Mouse (Mus musculus): ENCODE measurements around the gene Armc5. TPM values are rescaled to one million over a fixed set of nuclear protein-coding genes. Genes with fewer than 3 reads are reported as not detected.

Gene Armc5
- polyA plus RNA-seq (2012; rRNA removed) (5.2 and 6.1 TPM in 2 replicates), polyA plus RNA-seq (2014; fragmentation: Nextera tagmentation; extraction: Ambion mirVana) (4.6 and 4.9 TPM in 2 replicates)

- peaks cover 5% of the 10 kb centered on the region for H3K36me3 ChIP-seq (replicated peaks; ENCODE audit: control insufficient read depth, insufficient read depth, low read depth)
- peaks cover 9 to 10% of the 10 kb centered on the region in 2 experiments for H3K4me1 ChIP-seq (replicated peaks; ENCODE audit: control insufficient read depth in 2 of 2, insufficient read depth in 2 of 2, low read length in 1 of 2)
- peak within 1 kb of the TSS; percentile 71 to 97 for H3K4me3 ChIP-seq (ENCODE audit: insufficient read depth in 1 of 2, low read depth in 2 of 2, low read length in 2 of 2)
- TF ChIP-seq EP300 (IDR thresholded peaks at IDR 0.05; ENCODE audit: low read depth), result no peak
- TF ChIP-seq CTCF (IDR thresholded peaks at IDR 0.05; ENCODE audit: low read depth), result peak; percentile 94
- WGBS (ENCODE audit: insufficient replicate concordance), result 23% methylated on average over 37 of the region's 37 CpGs
- peak within 1 kb of the TSS; percentile 95 for H3K27ac ChIP-seq
- H3K27me3 ChIP-seq (ENCODE audit: control insufficient read depth, insufficient read depth, low read length), result no peaks in the 10 kb centered on the region
- peak; percentile 47 to 64 (median 54) for DNase-seq (ENCODE audit: low read depth in 3 of 3, low spot score in 3 of 3)
- peak within 1 kb of the TSS; percentile 88 for H3K9ac ChIP-seq (replicated peaks)
- H3K4me2 ChIP-seq (ENCODE audit: low read depth), result peak within 1 kb of the TSS; percentile 74
- peak; percentile 22; the same call in 1 of the 2 replicates for ATAC-seq (ENCODE audit: insufficient read depth)
- H3K9me3 ChIP-seq (ENCODE audit: control insufficient read depth, low read length), result no peaks in the 10 kb centered on the region
Measured at GRCm38 (mm10) chr7:128236856-128237592, at the start of gene Armc5. Armc5 (plus strand) TSS chr7:128237342.

- H3K4me2 ChIP-seq (ENCODE audit: low read depth), result no peak overlapping the region
- no peaks in the 10 kb centered on the region for H3K36me3 ChIP-seq (replicated peaks; ENCODE audit: control insufficient read depth, insufficient read depth, low read depth)
- H3K9me3 ChIP-seq (ENCODE audit: control insufficient read depth, low read length), result no peaks in the 10 kb centered on the region
- no peak overlapping the region for H3K27ac ChIP-seq
- no peak for ATAC-seq (ENCODE audit: insufficient read depth)
- no peaks in the 10 kb centered on the region for H3K4me1 ChIP-seq (replicated peaks; ENCODE audit: control insufficient read depth in 2 of 2, insufficient read depth in 2 of 2, low read length in 1 of 2)
- no peaks in the 10 kb centered on the region for H3K27me3 ChIP-seq (ENCODE audit: control insufficient read depth, insufficient read depth, low read length)
- no peak for DNase-seq (ENCODE audit: low read depth in 3 of 3, low spot score in 3 of 3)
- TF ChIP-seq CTCF (IDR thresholded peaks at IDR 0.05; ENCODE audit: low read depth) (no peak), EP300 (IDR thresholded peaks at IDR 0.05; ENCODE audit: low read depth) (no peak)
- H3K4me3 ChIP-seq (ENCODE audit: insufficient read depth in 1 of 2, low read depth in 2 of 2, low read length in 2 of 2), result no peak overlapping the region
- H3K9ac ChIP-seq (replicated peaks), result no peak overlapping the region
- 68% methylated on average over 9 of the region's 9 CpGs for WGBS (ENCODE audit: insufficient replicate concordance)
Measured at GRCm38 (mm10) chr7:128201607-128202006, 35.5 kb upstream of the Armc5 start.

DNA sequence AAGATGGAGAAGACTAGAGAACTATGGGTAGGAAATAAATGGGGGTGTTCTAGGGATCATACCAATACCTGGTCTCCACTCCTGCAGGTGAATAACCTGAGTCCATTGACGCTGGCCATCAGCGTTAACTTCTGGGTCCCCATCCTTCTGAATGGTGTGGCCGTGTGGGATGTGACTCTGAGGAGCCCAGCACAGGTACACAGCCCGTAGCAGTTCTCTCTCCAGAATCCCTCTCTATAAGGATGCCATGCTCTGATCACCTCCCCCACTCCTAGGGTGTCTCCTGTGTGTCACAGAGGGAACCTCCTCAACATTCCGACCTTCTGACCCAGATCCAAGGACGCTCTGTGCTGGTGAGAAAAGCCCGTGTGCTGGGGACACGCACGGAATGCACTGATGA is 34.1 kb upstream of the Armc5 start:
- H3K27me3 ChIP-seq (ENCODE audit: control insufficient read depth, insufficient read depth, low read length), result no peaks in the 10 kb centered on the region
- TF ChIP-seq CTCF (IDR thresholded peaks at IDR 0.05; ENCODE audit: low read depth) (no peak), EP300 (IDR thresholded peaks at IDR 0.05; ENCODE audit: low read depth) (no peak)
- H3K4me2 ChIP-seq (ENCODE audit: low read depth), result no peak overlapping the region
- no peak overlapping the region for H3K9ac ChIP-seq (replicated peaks)
- no peak for ATAC-seq (ENCODE audit: insufficient read depth)
- H3K4me3 ChIP-seq (ENCODE audit: insufficient read depth in 1 of 2, low read depth in 2 of 2, low read length in 2 of 2), result no peak overlapping the region
- no peak overlapping the region for H3K27ac ChIP-seq
- no peaks in the 10 kb centered on the region for H3K9me3 ChIP-seq (ENCODE audit: control insufficient read depth, low read length)
- DNase-seq (ENCODE audit: low read depth in 3 of 3, low spot score in 3 of 3), result no peak
- no peaks in the 10 kb centered on the region for H3K36me3 ChIP-seq (replicated peaks; ENCODE audit: control insufficient read depth, insufficient read depth, low read depth)
- H3K4me1 ChIP-seq (replicated peaks; ENCODE audit: control insufficient read depth in 2 of 2, insufficient read depth in 2 of 2, low read length in 1 of 2), result no peaks in the 10 kb centered on the region
- WGBS (ENCODE audit: insufficient replicate concordance), result 80% methylated on average over 9 of the region's 9 CpGs

- H3K27me3 ChIP-seq (ENCODE audit: control insufficient read depth, insufficient read depth, low read length), result no peaks in the 10 kb centered on the region
- no peaks in the 10 kb centered on the region for H3K4me1 ChIP-seq (replicated peaks; ENCODE audit: control insufficient read depth in 2 of 2, insufficient read depth in 2 of 2, low read length in 1 of 2)
- no peak overlapping the region for H3K4me2 ChIP-seq (ENCODE audit: low read depth)
- no peak for ATAC-seq (ENCODE audit: insufficient read depth)
- no peaks in the 10 kb centered on the region for H3K9me3 ChIP-seq (ENCODE audit: control insufficient read depth, low read length)
- H3K36me3 ChIP-seq (replicated peaks; ENCODE audit: control insufficient read depth, insufficient read depth, low read depth), result no peaks in the 10 kb centered on the region
- no peak overlapping the region for H3K9ac ChIP-seq (replicated peaks)
- no peak for TF ChIP-seq CTCF (IDR thresholded peaks at IDR 0.05; ENCODE audit: low read depth)
- TF ChIP-seq EP300 (IDR thresholded peaks at IDR 0.05; ENCODE audit: low read depth), result no peak
- no peak overlapping the region for H3K4me3 ChIP-seq (ENCODE audit: insufficient read depth in 1 of 2, low read depth in 2 of 2, low read length in 2 of 2)
- WGBS (ENCODE audit: insufficient replicate concordance), result 78% methylated on average over 8 of the region's 8 CpGs
- DNase-seq (ENCODE audit: low read depth in 3 of 3, low spot score in 3 of 3), result no peak
- no peak overlapping the region for H3K27ac ChIP-seq
Measured at GRCm38 (mm10) chr7:128204179-128204578, 33.0 kb upstream of the Armc5 start.

DNA sequence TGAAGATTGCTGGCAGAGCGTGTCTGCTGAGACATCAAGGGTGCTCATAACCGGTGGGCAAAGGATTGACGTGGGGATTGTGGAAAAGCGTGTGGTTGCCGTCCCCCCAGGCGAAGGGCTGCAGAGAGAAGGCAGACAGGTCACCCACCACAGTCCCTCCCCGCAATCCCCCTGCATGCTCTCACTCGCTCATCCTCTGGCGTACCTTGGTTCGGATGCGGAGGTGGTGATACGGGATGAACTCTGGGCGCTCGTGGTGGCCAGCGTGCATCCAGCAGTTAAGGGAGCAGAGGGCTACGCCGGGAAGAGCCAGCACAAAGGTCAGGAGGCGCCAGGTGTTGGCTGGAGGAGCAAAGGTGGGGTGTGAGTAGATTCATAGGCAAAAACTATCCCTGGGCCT is 31.4 kb upstream of the Armc5 start:
- Histone ChIP-seq H3K9ac (replicated peaks) (no peak overlapping the region), H3K9me3 (ENCODE audit: control insufficient read depth, low read length) (no peaks in the 10 kb centered on the region), H3K4me3 (ENCODE audit: insufficient read depth in 1 of 2, low read depth in 2 of 2, low read length in 2 of 2) (no peak overlapping the region), H3K27me3 (ENCODE audit: control insufficient read depth, insufficient read depth, low read length) (no peaks in the 10 kb centered on the region), H3K36me3 (replicated peaks; ENCODE audit: control insufficient read depth, insufficient read depth, low read depth) (no peaks in the 10 kb centered on the region), H3K4me1 (replicated peaks; ENCODE audit: control insufficient read depth in 2 of 2, insufficient read depth in 2 of 2, low read length in 1 of 2) (no peaks in the 10 kb centered on the region), H3K27ac (no peak overlapping the region), H3K4me2 (ENCODE audit: low read depth) (no peak overlapping the region)
- no peak for ATAC-seq (ENCODE audit: insufficient read depth)
- no peak for DNase-seq (ENCODE audit: low read depth in 3 of 3, low spot score in 3 of 3)
- no peak for TF ChIP-seq CTCF (IDR thresholded peaks at IDR 0.05; ENCODE audit: low read depth)
- TF ChIP-seq EP300 (IDR thresholded peaks at IDR 0.05; ENCODE audit: low read depth), result no peak
- 75% methylated on average over 18 of the region's 18 CpGs for WGBS (ENCODE audit: insufficient replicate concordance)
